Mouse (Mus musculus) embryo, embryonic 11.5 days (tissue): ENCODE data around the gene Gm21992.
"Not testable (repeated sequence)": the region's sequence is repeated elsewhere in the genome, so short reads cannot be mapped to it uniquely, and the experiment has no call there.

Experiments
- DNase-seq: peaks from one replicate; pipeline ENCODE4 v3.0.0-alpha.2; 2012; ENCODE audit warnings: low read depth, low spot score

Gm21992 gene

DNA sequence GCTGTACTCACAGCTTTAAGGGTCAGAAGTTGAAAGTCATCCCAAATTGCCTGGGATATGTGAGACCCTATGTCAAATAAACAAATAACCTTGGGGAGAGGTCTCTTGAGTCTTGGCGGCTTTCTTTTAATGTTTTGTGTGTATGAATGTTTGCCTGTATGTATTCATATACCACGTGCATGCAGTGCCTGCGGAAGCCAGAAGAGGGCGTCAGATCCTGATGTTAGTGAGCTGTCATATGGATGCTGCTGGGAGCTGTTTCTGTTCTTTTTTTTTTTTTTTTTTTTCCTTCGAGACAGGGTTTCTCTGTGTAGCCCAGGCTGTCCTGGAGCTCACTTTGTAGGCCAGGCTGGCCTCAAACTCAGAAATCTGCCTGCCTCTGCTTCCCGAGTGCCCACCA, 1.6 kb upstream of the Gm21992 start:
- DNase-seq = no peak

DNA sequence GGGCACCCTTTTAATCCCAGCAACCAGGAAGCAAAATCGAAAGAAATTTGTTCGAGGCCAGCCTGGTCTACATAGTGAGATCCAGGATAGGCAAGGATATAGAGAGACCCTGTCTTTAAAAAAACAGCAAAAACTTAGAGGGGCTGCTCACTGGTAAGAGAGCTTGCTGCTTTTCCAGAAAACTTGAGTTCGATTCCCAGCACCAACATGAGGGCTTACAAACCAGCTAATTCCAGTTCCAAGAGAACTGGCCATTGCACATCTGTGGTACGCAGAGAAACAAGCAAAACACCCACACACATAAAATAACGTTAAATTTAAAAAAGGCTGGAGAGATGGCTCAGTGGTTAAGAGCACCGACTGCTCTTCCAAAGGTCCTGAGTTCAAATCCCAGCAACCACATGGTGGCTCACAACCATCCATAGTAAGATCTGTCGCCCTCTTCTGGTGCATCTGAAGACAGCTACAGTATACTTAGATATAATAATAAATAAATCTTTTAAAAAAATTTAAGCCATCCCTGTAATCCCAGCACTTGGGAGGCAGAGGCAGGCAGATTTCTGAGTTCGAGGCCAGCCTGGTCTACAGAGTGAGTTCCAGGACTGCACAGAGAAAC, 1.0 kb upstream of the Gm21992 start:
- DNase-seq = not testable (repeated sequence)

DNA sequence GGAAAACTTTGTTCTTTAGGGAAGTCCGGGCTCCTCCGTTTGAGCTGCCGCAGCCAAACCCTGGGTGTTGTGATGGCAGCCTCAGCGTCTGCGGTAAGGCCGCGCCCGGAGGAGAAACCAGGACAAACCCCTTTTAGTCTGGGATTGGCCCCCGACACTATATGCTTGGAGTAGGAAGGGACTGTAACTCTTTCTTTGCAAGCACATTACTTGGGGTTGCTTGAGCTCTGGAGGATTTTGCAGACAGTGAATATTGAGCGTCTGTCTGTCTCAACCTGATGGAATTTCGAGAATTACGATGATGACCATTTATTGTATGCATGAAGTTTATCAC, 464 bp upstream of the Gm21992 start:
- DNase-seq = no peak

DNA sequence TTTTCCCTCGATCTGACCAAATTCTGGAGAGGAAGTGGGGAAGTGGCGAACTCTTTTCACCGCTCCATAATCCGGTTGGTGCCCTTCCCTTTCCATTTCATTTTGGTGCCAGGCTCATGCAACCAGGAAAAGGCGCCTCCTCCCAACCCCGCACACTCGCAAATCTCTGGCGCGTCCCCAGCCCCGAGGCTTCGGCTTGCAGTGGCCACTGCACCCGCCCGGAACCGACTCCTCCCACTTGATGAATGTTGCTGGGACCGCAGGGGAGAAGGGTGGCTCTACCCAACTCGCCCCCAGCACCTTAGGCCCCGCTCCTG, 708 bp downstream of the Gm21992 start:
- no peak for DNase-seq

GRCm38 (mm10) chr19:4810309-4810708, 1.1 kb downstream of the Gm21992 start:
- DNase-seq = no peak

GRCm38 (mm10) chr19:4803283-4803682, 8.1 kb downstream of the Gm21992 start:
- DNase-seq = no peak

DNA sequence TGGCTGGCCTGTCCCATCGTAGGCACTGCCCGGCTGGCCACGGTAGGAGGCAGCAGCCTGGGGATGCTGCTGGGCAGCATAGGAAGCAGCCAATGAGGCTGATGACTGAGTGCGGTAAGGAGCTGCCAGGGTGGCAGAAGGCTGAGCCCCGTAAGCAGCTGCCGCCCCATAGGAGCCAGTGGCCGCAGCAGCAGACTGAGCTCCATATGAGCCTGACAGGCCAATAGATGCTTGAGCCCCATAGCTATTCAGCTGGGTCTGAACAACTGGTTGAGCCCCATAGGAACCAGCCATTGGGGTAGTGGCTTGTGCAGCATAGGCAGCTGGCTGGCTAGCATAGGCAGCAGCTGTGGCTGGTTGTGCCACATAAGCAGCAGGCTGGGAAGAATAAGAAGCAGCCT, 8.7 kb downstream of the Gm21992 start:
- DNase-seq = no peak

DNA sequence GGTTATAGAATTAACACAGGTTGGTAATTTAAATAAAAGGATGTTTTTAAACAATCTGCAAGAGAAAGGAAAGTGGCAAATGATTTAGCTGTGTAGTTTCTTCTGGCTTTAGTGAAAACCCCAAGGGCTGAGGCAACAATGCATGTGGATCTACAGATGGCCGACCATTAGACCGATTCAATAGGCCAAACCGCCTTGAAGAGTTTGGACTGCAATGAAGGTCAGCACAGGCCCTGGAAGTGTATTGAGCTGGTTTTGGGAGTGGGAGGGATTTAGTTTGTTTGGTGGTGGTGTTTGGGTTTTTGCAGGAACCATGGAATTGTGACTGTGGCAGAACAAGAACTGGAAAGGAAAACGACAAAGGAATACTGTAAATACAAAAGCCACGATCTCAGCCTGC, 12.3 kb downstream of the Gm21992 start:
- DNase-seq = no peak

GRCm38 (mm10) chr19:4797846-4798245, 13.6 kb downstream of the Gm21992 start:
- DNase-seq = no peak

DNA sequence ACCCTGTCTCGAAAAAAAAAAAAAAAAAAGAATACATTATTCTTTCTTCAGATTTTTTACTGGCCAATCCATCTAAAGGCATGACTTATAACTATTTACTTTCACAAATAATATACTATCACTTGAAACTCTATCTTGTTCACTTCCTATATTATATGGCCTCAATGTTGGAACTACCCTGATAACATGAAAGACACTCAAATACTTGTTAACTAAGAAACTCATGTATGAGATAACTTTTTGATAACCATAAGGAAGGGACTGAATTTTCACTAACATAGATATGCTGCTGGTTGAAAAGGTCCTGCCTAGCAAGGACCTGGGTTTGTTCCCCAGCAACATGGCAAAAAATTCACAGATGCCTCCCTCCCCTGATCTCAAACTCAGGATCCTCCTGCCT, 15.5 kb downstream of the Gm21992 start:
- DNase-seq = no peak

- DNase-seq = peak; percentile 97
These were observed 17.5 kb downstream of the Gm21992 start, which contains the start of gene Rbm4 for GRCm38 (mm10) chr19:4793831-4794422. Gene Rbm4, minus strand, starts transcription at chr19:4793901.

DNA sequence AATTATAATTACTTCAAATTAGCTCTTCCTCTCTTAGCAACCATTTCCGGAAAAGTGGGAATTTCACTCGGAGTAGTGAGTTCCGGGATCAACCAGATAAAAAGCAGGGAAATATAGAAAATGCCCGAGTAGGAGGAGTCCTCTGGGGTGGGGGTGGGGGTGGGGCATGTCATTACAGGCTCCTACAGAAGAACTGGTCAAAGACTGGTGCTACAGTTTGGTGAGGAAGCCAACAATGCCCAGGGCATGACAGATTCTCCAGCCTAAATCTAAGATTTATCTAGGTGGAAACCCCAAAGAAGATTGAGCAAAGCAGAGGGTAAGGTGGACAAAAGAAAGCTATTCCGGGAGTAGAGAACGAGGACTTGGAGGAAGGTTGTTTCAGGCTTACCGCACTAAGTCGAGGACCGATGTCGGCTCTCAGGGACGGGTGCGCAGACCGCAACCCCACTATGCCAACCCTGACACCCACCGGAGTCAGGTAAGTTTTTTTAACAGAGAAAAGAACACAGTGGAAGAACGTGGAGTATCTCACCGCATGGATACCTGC, 18.1 kb downstream of the Gm21992 start:
- DNase-seq = no peak

- no peak for DNase-seq
These were observed 25.1 kb downstream of the Gm21992 start for GRCm38 (mm10) chr19:4786313-4786712.

- no peak for DNase-seq
These were observed 26.2 kb downstream of the Gm21992 start for GRCm38 (mm10) chr19:4785206-4785605.

DNA sequence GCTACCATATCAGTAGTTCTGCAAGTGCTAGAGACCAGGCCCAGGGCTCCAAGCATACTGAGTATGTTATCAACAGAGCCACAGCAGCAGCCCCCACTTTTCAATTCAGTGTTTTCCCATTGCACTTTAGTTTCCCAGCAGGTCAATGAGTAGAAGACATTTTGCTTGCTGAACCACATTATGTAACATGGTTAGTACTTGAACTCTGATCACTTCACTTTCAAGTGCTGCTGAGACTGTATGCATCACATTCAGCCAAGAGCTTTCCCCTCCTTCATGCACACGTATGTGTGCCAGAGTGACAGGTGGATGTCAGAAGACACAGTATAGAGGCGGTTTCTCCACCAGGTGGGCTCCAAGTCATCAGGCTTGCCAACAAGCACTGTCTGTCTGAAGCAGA, 28.5 kb downstream of the Gm21992 start:
- DNase-seq = no peak

DNA sequence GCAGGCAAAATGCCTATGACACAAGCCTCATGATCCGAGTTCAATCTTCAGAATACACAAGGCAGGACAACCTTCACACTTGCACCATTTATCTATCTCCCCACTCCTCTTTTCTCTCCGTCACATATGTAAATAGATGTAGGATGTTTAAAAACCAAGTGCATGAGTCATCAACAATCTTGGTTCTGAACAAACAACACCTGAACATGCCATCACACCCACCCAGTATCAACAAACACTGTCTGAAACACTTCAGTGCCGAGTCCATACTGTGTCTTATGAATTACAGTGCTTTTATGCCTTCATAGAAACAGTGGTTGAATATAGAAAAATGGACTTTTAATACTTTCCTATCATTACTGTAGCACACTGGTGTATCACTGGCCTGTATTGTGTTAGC, 38.6 kb downstream of the Gm21992 start:
- no peak for DNase-seq

- DNase-seq = no peak
These were observed 43.8 kb downstream of the Gm21992 start for GRCm38 (mm10) chr19:4767507-4768148.

- no peak for DNase-seq
These were observed 48.5 kb downstream of the Gm21992 start for GRCm38 (mm10) chr19:4762876-4763275.

DNA sequence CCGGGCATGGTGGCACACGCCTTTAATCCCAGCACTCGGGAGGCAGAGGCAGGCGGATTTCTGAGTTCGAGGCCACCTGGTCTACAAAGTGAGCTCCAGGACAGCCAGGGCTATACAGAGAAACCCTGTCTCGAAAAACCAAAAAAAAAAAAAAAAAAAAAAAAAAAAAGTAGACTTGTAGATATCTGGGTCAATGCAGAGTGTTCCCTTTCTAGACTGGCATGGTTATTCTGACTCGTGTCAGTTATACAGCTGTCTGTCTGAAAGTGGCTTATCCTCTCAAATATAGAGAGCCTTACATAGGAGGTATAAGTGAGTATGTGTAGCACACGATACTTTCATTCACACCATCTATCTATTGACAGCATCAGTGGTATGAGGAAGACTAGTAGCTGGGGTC, 50.9 kb downstream of the Gm21992 start:
- not testable (repeated sequence) for DNase-seq

- DNase-seq = no peak
These were observed 54.5 kb downstream of the Gm21992 start for GRCm38 (mm10) chr19:4756921-4757320.

DNA sequence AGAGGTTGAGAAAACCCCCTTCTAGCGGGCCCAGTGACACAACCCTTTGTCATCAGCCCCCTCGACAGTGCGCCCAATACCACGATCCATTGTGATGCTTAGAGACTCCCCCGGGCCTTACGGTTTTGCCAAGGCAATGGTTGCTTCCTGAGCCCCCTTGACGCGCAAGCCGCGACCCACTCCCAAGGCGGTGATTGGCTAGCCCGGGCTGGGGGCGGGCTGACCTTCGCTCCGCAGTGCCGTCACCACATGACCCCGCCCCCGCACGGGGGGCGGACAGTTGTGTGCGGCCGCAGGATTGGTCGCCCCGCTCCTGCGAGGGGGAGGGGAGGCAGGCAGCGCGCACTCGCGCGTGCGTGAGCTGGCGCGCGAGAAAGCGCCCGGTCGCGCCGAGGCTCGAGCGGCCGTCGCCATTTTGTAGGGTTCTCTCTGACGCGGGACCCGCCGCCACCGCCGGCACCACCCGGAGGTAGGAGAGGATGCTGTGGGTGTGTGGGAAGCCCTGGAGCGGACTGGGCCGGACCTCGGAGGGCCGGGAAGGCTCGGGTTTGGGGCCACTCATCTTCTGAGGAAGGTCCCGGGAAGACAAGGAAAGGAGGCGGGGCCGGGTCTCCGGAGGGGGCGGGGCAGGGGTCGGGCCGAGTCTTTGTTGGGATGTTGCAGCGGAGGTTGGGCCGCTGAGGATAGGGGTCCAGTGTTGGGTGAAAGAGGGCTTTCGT, 55.1 kb downstream of the Gm21992 start, which contains the start of gene Rbm4b:
Gene Rbm4b (plus strand): TSS at position 305 of the 719 bp plus-strand sequence.
- peak; percentile 96 for DNase-seq

DNA sequence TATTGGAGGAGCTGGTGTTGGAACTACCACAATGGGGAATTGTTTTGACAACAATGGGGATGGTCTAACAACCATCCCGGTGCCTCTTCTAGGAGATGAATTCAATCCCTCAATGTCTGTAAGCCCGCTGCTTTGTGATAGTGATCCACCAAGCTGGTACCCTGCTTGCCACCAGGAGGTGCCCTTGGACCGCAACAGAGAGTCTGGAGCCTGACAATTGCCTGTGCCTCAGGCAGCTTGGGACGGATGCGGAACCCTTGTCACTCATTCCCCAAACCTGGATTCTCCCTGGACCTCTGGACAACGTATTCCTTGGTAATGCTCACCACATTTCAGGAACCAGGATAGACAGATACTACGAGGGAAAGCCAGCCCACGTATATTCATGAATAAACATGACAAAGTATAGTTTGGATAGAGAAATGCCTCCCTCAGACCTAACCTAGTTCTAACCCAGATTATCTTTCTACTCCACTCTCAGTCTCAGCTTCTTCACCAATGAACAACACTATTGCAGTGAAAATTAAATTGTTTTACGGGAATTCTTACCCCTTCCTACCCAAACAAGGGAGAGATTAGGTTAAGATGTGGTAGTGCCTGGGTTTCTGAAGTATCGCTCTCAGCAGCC, 55.7 kb downstream of the Gm21992 start:
- DNase-seq = peak; percentile 73
